Mouse (Mus musculus) spleen, adult 2 months (tissue): ENCODE results near the gene Pxmp4. TPM values are rescaled to one million over a fixed set of nuclear protein-coding genes. Genes with fewer than 3 reads are reported as not detected.

ENCODE experiments used
- DNase-seq, 2 experiments: peaks; one replicate each; pipeline versions ENCODE4 v3.0.0 to v3.0.0-alpha.2; 2012 to 2021; ENCODE audit warnings: low spot score in 2 of 2, low read depth in 1 of 2
- H3K27ac ChIP-seq: fragments of 200-500 bp; 2 replicates; pipeline ENCODE4 v1.5.1; 2012; ENCODE audit warnings: low read length, inconsistent platforms; ENCODE audit not compliant: insufficient read depth
- H3K27me3 ChIP-seq: fragments of 200-500 bp; 2 replicates; pipeline ENCODE4 v1.6.1; 2012; ENCODE audit warnings: mild to moderate bottlenecking, moderate library complexity, low read length, inconsistent platforms; ENCODE audit not compliant: control insufficient read depth, insufficient read depth
- H3K36me3 ChIP-seq: fragments of 200-500 bp; 2 replicates; pipeline ENCODE4 v1.6.1; 2012; ENCODE audit warnings: mild to moderate bottlenecking, low read length, inconsistent platforms; ENCODE audit not compliant: control insufficient read depth, insufficient read depth
- H3K4me1 ChIP-seq: fragments of 200-500 bp; 2 replicates; pipeline ENCODE4 v1.6.1; 2011; ENCODE audit warnings: inconsistent platforms; ENCODE audit not compliant: control insufficient read depth, insufficient read depth, insufficient read length
- H3K4me3 ChIP-seq: fragments of 200-500 bp; 2 replicates; pipeline ENCODE4 v1.5.1; 2011; ENCODE audit warnings: mild to moderate bottlenecking, inconsistent platforms; ENCODE audit not compliant: insufficient read depth, insufficient read length; ENCODE audit errors: extremely low read depth
- CTCF ChIP-seq: fragments of 200-500 bp; IDR thresholded peaks from 2 replicates; pipeline ENCODE4 v1.5.1; 2011; ENCODE audit warnings: mild to moderate bottlenecking, inconsistent platforms; ENCODE audit not compliant: insufficient read depth, insufficient read length, insufficient replicate concordance; ENCODE audit errors: extremely low read depth
- POLR2A ChIP-seq: fragments of 200-500 bp; IDR thresholded peaks from 2 replicates; pipeline ENCODE4 v1.6.1; 2011; ENCODE audit warnings: low read depth, low read length, inconsistent platforms
- WGBS: fragments of 180-500 bp; shearing (Covaris S2); methylation state at CpG from one replicate; pipeline ENCODE4 v1.1.7; 2018; 5-methylcytosine and 5-hydroxymethylcytosine counted together
- polyA plus RNA-seq: library from polyadenylated mRNA; depleted of rRNA; stranded (reverse); fragments of >200 nt; gene quantifications from 2 replicates; pipeline ENCODE4 v1.2.3, GENCODE M21; 2012

Gene Pxmp4
- polyA plus RNA-seq, 1 experiment: 14.6 TPM

DNA sequence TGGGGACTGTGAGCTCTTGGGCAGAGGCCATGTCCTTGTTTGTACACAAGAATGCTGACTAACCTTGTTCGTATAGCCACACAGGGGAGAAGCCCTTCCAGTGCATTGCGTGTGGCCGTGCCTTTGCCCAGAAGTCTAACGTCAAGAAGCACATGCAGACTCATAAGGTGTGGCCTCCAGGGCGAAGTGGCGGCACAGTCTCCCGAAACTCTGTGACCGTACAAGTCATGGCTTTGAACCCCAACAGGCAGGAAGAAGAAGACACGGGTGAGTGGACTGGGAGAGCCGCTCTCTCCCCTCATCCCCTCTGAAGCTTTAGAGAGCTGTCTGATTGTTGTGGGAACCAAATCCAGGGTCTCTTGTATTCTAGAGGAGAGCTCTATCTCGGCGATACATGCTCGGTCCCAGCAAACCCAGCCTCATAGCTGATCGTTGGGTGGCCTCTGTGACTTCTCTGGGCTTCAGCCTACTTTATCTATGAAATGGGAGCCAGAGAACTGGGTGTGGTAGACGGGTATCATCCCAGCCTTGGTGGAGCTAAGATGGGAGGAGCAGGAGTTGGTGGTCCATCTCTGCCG lies 28.8 kb upstream of the Pxmp4 start:
- Histone ChIP-seq H3K36me3 (peaks cover 6% of the 10 kb centered on the region), H3K27me3 (no peaks in the 10 kb centered on the region), H3K4me3 (peak overlapping the region; percentile 30), H3K27ac (peak overlapping the region; percentile 56; the same call in 1 of the 2 replicates), H3K4me1 (no peaks in the 10 kb centered on the region)
- DNase-seq: no peak
- no peak for TF ChIP-seq POLR2A
- no peak for TF ChIP-seq CTCF
- 84% methylated on average over 16 of the region's 16 CpGs for WGBS

DNA sequence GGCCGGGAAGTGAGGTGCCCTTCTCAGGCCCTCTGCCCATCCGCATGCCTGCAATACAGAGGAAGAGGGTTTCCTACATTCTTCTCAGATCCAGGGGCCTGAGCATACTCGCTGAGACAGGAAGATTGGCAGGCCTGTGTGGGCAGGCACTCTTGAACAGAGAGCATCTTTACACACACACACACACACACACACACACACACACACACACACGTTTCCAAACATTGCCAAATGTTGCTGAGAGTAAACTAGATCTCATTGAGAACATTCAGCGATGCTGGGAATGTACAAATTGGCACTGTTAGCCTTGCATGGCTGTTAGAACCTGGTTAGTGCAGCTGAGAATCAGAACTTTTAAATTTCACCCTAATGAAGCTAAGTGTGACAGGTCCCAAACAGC lies 27.0 kb upstream of the Pxmp4 start:
- Histone ChIP-seq H3K4me3 (no peak overlapping the region), H3K27ac (no peak overlapping the region), H3K36me3 (peaks cover 6% of the 10 kb centered on the region), H3K4me1 (no peaks in the 10 kb centered on the region), H3K27me3 (no peaks in the 10 kb centered on the region)
- no peak for DNase-seq
- 91% methylated on average over 5 of the region's 5 CpGs for WGBS
- TF ChIP-seq CTCF: no peak
- no peak for TF ChIP-seq POLR2A

DNA sequence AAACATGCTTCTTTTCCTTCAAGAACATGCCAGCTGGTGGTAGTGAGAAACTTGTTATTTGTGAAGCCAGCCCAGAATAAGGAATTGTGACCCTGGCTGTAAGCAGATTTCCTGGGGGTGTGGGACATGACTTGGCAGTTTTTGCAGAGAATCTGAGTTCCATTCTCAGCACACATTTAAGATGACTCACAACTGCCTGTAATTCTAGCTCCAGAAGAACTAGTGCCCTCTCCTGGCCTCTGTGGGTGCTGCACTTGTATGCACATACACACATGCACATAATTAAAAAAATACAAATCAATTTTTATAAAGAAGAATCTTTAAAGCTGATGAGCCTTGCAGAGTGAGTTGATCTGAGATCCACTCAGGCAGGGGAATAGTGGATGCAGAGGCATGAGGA lies 20.6 kb upstream of the Pxmp4 start:
- no peaks in the 10 kb centered on the region for H3K27me3 ChIP-seq
- no peak for DNase-seq

DNA sequence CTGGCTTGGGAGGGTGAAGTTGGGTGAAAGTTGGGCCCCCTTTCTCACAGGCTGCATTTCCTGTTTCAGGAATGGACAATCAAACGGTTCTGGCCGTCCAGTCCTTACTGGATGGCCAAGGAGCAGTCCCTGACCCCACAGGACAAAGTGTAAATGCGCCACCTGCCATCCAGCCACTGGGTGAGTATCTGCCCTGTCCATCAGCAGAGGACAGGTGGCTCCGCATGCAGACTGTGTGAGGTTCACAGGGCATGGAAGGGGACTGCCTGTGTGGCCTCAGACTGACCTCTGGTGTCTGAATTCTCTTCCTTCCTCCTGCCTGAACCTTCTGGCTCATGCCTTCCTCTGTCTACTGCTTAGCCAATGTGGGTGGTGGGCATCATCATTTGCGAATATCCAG lies 18.2 kb upstream of the Pxmp4 start:
- TF ChIP-seq POLR2A: no peak
- TF ChIP-seq CTCF: no peak
- 84% methylated on average over 5 of the region's 5 CpGs for WGBS
- Histone ChIP-seq H3K27me3 (no peaks in the 10 kb centered on the region), H3K4me1 (no peaks in the 10 kb centered on the region), H3K27ac (no peak overlapping the region), H3K36me3 (peaks cover 2% of the 10 kb centered on the region; the same call in 1 of the 2 replicates), H3K4me3 (no peak overlapping the region)
- no peak for DNase-seq

More for the DNA sequence above, 20.6 kb upstream of the Pxmp4 start:
- Histone ChIP-seq H3K4me3 (no peak overlapping the region), H3K36me3 (peaks cover 5% of the 10 kb centered on the region), H3K4me1 (no peaks in the 10 kb centered on the region), H3K27ac (no peak overlapping the region)
- TF ChIP-seq POLR2A: no peak
- no peak for TF ChIP-seq CTCF

DNA sequence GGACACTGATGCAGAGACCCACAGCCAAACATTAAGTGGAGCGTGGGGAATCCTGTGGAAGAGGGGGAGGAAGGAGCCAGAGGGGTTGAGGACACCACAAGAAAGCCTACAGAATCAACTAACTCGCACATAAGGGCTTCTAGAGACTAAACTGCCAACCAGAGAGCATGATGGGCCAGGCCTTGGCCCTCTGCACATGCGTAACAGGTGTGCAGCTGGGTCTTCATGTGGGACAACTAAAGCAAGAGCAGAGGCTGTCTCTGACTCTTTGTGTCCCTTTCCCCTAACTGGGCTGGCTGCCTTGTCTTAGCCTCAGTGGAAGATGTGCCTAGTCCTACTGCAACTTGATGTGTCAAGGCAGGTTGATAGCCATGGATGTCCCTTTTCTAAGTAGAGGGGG lies 13.6 kb upstream of the Pxmp4 start:
- H3K4me1 ChIP-seq: peaks cover 5% of the 10 kb centered on the region
- 85% methylated on average over 3 of the region's 3 CpGs for WGBS
- H3K4me3 ChIP-seq: no peak overlapping the region
- no peaks in the 10 kb centered on the region for H3K27me3 ChIP-seq
- DNase-seq: no peak
- no peaks in the 10 kb centered on the region for H3K36me3 ChIP-seq
- no peak overlapping the region; the same call in 1 of the 2 replicates for H3K27ac ChIP-seq
- TF ChIP-seq POLR2A: no peak
- TF ChIP-seq CTCF: no peak

DNA sequence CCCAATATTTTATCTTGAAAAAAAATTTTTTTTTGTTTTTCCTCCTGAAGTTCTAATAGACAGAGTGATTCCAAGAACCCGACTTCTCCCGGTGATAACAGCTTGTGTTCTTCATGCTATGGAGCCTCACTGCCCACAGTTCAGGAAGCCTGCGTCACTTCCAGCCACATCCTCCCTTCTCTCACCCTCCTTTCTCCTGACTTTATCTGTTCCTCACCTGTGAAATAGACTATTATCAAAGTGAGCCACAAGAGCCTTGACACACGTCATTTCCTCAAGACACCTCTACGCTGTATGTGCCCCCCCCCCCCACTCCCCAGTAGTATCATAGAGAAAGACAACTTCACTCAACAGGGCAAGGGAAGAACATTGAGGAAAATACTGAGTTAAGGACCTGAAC lies 12.2 kb upstream of the Pxmp4 start:
- no peaks in the 10 kb centered on the region for H3K36me3 ChIP-seq
- 29% methylated on average over 5 of the region's 5 CpGs for WGBS
- no peaks in the 10 kb centered on the region for H3K27me3 ChIP-seq
- H3K4me1 ChIP-seq: peaks cover 5% of the 10 kb centered on the region
- peak overlapping the region; percentile 16; the same call in 1 of the 2 replicates for H3K27ac ChIP-seq
- TF ChIP-seq POLR2A: no peak
- no peak for TF ChIP-seq CTCF
- H3K4me3 ChIP-seq: no peak overlapping the region
- peak in 1 of 2 experiments; percentile 19 for DNase-seq

DNA sequence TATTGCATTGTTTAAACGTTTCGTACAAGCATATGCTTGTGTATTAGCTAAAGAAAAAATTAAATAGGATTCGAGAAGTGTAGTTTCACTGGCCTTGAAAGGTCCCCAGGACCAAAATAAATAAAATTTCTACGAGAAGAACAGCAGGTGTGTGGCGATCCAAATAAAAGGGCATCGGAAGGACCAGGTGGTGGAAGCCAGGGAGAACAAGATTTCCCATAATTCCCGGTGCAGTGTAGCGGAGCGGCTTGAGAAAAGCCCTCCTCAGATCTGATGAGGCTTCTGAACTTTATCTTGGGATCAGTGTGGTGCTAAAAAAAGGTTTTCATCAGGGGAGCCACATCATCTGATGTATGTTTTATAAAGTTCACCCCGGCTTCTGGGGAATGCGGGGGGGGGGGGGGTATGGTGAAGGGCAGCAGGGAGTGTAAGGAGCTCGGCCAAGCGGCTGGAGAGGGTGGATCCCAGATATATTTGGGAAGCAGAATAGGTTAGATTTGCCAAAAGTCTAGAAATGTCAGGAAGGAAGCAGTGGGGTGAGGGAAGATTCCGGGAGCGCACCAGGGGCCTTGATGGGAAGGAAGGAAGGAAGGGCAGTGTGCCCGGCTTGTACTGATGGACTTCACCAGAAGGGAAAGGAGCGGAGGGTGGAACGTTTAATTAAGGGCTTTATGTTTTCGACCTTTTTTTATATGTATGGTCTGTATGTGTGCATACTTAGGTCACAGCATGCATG lies 11.5 kb upstream of the Pxmp4 start:
- H3K4me1 ChIP-seq: peaks cover 5% of the 10 kb centered on the region
- no peak for DNase-seq
- H3K4me3 ChIP-seq: no peak overlapping the region
- TF ChIP-seq POLR2A: no peak
- no peak for TF ChIP-seq CTCF
- WGBS: 62% methylated on average over 19 of the region's 19 CpGs
- no peaks in the 10 kb centered on the region for H3K36me3 ChIP-seq
- H3K27ac ChIP-seq: peak overlapping the region; percentile 16; the same call in 1 of the 2 replicates
- no peaks in the 10 kb centered on the region for H3K27me3 ChIP-seq
